ENCODE assay signal across 9 mouse cellular contexts in genomic region chr14:48493896-48494295, GRCm38 (mm10). TPM values are rescaled to one million over a fixed set of nuclear protein-coding genes. Genes with fewer than 3 reads are reported as not detected.
DNase-seq lines count a peak whose midpoint lies in the region; TF ChIP-seq lines count a peak whose summit lies in the region.
"Had no signal": no experiment of that assay in that cellular context is flagged by ENCODE, and none has a peak within 500 bp of the region (broad histone marks: within the 10 kb centered on the region; RNA-seq: fewer than 3 reads in every experiment).

No protein-coding gene starts in this region.

- H3K9me3 ChIP-seq in E14TG2a.4 (ENCODE audit: low read length): no peaks in the 10 kb centered on the region
- H3K9me3 ChIP-seq in limb, embryonic 10.5 days (replicated peaks): no peaks in the 10 kb centered on the region
- H3K9me3 ChIP-seq: megakaryocyte, embryonic 14.5 days had no signal

- intact Hi-C loops in gastrocnemius, postnatal 14 days (cut with DNase I; ENCODE audit: low total_unique reads): loop anchor here (5.0 kb wide), 1 partner anchor 122 kb away; no protein-coding TSS in a partner anchor

- H3K27me3 ChIP-seq in E14TG2a.4 (ENCODE audit: insufficient read depth, low read length): no peaks in the 10 kb centered on the region; the same call in 1 of the 2 replicates
- no peaks in the 10 kb centered on the region for H3K27me3 ChIP-seq in limb, embryonic 10.5 days (ENCODE audit: low read depth, poor library complexity, severe bottlenecking)
- H3K27me3 ChIP-seq: megakaryocyte, embryonic 14.5 days had no signal

- peak; percentile 74 for TF ChIP-seq CTCF in E14TG2a.4 (conservative IDR thresholded peaks at IDR 0.05; ENCODE audit: low read length)

- H3K36me3 ChIP-seq in E14TG2a.4 (ENCODE audit: insufficient read depth, low read length): no peaks in the 10 kb centered on the region
- H3K36me3 ChIP-seq in limb, embryonic 10.5 days: peaks cover 5% of the 10 kb centered on the region; the same call in 1 of the 2 replicates

- H3K4me1 ChIP-seq in E14TG2a.4 (replicated peaks; ENCODE audit: low read depth, low read length): no peaks in the 10 kb centered on the region
- H3K4me1 ChIP-seq in limb, embryonic 10.5 days: no peaks in the 10 kb centered on the region
- H3K4me1 ChIP-seq: megakaryocyte, embryonic 14.5 days had no signal

- peak; percentile 26 for DNase-seq in kidney, adult 18-20 months
- no peak for DNase-seq in kidney, adult 11 months
- DNase-seq in adrenal gland, adult 2 months: peak; percentile 28
- peak; percentile 20 for DNase-seq in gastrocnemius, postnatal 14 days
- DNase-seq in limb, embryonic 10.5 days (ENCODE audit: low spot score): peak; percentile 46
- DNase-seq in retina, postnatal 1 day: peak; percentile 73
- DNase-seq in right cerebral cortex, adult 18-20 months: no peak

- WGBS in limb, embryonic 10.5 days: 20% methylated on average over 4 of the region's 4 CpGs

- H3K4me3 ChIP-seq in E14TG2a.4 (replicated peaks; ENCODE audit: low read length): no peak overlapping the region
- no peak overlapping the region for H3K4me3 ChIP-seq in limb, embryonic 10.5 days
- H3K4me3 ChIP-seq: megakaryocyte, embryonic 14.5 days had no signal

- no peak overlapping the region for H3K27ac ChIP-seq in limb, embryonic 10.5 days

RNA-seq across cellular contexts. Expression of gene Tmem260, which starts 48.0 kb away (rescaled TPM):
- 10 to 100 TPM; 28.9 to 36.3 TPM for total RNA-seq in adrenal gland, adult 2 months (2021)
- 40.3 and 46.2 TPM in 2 replicates for polyA plus RNA-seq in adrenal gland, adult 2 months (2012; rRNA removed)
- 1 to 10 TPM; 6.3 to 8.1 TPM for total RNA-seq in gastrocnemius, postnatal 14 days (2021)
- 14.9 and 20.9 TPM in 2 replicates for polyA plus RNA-seq in limb, embryonic 10.5 days (2016; fragmentation: Nextera tagmentation; extraction: Ambion mirVana)

Comparison
In these comparisons a context has a peak if more than half of its experiments do, and no peak if none do; other contexts are left out.
1. DNase-seq: peak in kidney, adult 18-20 months (single experiment), adrenal gland, adult 2 months (single experiment), gastrocnemius, postnatal 14 days (single experiment), limb, embryonic 10.5 days (single experiment) and retina, postnatal 1 day (single experiment); none in kidney, adult 11 months (single experiment) and right cerebral cortex, adult 18-20 months (single experiment).